Mouse (Mus musculus): ENCODE data around the gene Slc35f1. TPM values are rescaled to one million over a fixed set of nuclear protein-coding genes. Genes with fewer than 3 reads are reported as not detected.

The Slc35f1 gene
- polyA plus RNA-seq, 1 experiment, result 0.50 TPM

DNA sequence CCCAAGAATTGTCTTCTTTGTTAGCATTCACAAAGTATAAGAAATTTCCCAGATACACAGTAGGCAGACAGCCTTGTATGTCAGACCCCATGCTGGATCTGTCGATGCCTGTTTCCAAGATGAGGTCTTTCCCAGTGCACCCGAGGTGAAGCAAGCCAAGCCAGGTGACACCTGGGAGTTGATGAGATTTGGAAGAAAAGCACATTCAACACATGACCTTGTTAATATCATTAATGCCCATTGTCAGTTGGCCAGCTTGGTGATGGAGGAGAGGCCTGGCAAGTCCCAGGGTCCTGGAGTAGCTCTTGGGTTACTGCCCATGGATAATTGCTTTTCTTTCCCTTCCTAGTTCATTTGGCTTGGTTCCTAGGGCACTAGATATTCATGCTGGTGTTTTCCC is 214.6 kb downstream of the Slc35f1 start:
- 77% methylated on average over 2 of the region's 2 CpGs for whole genome bisulfite sequencing
- DNase-seq (ENCODE audit: low read depth, low spot score), result no peak

DNA sequence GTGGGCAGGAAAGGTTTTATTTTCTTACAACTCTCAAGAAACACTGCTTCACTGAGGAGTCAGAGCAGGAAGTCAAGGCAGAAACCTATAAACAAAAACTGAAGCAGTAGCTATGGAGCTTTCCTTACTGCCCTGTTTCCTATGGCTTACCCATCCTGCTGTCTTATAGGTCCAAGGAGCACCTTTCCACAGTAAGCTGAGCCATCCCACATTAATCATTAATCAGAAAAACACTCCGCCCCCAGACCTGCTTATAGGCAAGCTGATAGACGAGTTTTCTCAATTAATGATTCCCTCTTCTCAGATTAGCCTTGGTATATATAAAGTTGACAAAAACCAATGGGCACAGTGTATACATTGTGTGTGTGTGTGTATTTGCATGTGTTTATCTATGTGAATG is 221.4 kb downstream of the Slc35f1 start:
- 41% methylated on average over 2 of the region's 2 CpGs for WGBS
- no peak for DNase-seq (ENCODE audit: low read depth, low spot score)

DNA sequence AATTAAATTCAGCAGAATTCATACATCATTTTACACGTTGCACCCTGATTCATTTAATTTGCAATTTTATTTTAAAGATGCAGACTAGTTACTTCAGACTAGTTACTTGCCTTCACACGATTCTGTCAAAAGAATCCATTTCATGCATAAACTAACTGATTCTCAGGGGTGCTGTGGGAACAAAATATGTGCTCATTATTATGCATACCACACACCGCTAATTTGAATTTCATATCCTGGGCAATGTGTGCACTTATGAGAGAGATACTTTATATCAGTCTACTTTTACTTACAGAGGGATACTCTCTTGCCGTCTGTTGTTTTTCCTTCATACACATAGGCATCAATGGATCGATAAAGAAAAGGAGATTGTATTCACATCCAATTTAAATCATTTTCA is 228.4 kb downstream of the Slc35f1 start:
- DNase-seq (ENCODE audit: low read depth, low spot score), result no peak
- 83% methylated on average over 5 of the region's 5 CpGs for WGBS

DNA sequence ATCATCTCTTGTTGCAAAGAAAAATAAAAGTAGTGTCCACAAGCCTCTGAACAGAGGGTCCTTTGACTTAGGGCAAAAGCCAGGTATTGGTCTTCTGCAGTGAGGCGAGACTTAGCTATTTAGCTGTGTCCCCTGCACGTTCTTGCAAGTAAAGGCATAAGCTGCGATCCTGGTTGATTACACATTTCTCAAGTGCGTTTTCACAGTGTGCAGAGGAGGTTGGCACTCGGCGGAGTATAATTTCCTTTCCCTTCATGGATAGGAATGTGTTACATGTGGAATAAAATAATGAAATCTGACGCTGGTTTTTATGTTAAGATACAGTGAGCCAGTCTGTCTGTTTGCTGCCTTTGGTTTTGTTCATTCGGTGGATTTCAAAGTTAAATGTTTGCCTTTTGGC is 232.8 kb downstream of the Slc35f1 start:
- DNase-seq (ENCODE audit: low read depth, low spot score), result no peak
- WGBS, result 66% methylated on average over 8 of the region's 8 CpGs

DNA sequence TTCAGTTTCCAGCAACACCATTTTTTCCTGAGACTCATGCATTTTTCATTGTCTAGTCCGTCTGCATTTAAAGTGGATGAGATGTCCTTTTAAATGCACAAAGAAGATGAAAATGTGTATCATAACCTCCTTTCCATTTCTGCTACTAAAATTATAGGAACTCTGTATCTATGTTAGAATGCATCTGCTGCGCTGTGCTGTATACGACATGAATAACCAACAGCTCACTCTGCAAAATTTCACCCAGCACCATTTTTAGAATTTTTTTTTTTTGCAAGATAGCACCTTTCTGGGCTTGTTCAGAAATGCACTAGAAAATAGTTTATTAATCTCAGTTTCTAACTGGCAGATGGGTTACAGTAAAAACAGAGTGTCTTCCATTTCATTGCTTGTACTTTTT is 236.0 kb downstream of the Slc35f1 start:
- no peak for DNase-seq (ENCODE audit: low read depth, low spot score)
- WGBS, result 84% methylated on average over 3 of the region's 3 CpGs

DNA sequence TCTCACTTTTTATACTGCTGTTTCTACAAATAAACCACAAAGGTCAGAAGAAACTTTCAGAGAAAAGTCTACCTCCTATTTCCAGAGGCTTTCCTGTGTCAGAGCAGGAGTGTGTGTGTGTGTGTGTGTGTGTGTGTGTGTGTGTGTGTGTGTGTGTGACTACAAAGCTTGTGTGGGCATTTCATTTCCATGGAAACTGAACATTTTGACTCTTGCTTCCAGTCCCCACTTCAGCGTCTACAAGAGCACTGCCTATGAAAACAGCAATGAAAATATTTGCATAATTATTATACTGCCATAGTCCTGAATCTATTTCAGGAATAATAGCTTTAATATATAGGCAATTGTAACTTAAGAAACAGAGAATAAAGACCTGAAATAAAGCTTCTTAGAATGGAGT is 241.8 kb downstream of the Slc35f1 start:
- WGBS, result 52% methylated on average over 1 of the region's 1 CpGs
- no peak for DNase-seq (ENCODE audit: low read depth, low spot score)

DNA sequence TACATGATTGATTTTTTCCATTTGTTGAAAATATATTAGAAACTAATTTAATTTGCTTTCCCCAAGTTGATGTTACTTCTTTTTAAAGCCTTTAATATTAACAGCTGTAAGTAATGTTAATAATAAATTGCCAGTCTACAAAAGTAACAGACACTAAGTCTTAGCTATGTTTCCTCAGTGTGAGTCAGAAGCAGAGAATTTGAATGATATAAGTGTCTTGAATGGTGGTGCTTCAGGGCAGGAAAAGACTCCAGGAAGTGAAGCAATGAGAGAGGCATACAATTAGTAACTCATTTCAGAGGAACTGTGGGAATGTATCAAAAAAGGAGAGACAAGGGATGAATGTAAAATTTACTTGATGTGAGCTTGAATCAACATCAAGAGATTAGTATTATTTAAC is 244.3 kb downstream of the Slc35f1 start:
- DNase-seq (ENCODE audit: low read depth, low spot score), result no peak

DNA sequence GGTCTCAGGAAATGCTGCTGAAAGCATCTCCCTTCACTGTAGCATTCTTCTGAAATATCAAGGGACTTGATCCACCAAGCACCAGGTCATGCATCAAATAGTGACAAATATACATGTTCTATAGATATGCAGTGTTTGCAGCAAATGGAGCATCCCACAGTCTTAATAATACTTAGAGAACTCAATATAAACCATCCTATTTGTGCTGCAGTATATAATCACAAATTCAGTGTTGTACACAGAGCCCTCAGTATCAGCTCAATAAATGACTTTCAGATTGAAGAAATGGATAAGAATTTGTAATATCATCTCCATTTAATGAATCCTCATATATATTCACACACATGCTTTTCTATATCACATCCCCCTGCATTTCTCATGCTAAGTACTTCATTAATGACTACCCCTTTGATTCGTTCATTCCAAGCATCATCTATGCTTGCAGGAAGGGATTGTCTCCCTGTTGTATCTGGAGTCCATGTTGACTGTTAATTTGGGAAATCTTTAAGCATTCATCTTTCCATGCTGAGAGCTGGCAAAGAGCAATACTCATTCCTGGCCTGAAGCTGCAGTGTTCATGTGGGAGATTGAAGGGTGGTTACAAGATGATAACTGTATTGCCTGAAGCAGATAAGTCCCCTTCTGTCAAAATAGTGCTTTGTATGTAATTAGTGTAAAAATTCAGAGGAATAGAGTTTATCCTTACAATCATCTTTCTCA is 249.9 kb downstream of the Slc35f1 start:
- DNase-seq (ENCODE audit: low read depth, low spot score), result no peak
- WGBS, result 79% methylated on average over 1 of the region's 1 CpGs

DNA sequence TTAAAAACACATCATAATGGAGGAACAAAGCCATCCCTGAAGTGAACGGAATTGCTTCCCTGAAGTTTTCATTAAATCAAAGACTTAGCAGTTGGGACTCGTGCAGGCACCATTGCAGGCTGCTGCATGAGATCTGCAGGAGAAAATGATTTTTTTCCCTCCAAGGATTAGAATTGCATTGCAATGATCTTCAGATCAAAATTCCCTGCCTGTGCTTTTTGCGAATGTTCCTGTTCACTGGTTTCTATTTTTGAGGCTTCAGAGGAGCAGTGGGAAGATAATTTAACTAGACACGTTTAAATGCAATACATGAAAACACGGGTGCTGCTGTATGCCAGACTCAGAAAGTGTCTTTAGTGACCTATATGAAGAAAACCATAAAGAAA is 250.5 kb downstream of the Slc35f1 start:
- no peak for DNase-seq (ENCODE audit: low read depth, low spot score)
- 78% methylated on average over 5 of the region's 5 CpGs for WGBS

DNA sequence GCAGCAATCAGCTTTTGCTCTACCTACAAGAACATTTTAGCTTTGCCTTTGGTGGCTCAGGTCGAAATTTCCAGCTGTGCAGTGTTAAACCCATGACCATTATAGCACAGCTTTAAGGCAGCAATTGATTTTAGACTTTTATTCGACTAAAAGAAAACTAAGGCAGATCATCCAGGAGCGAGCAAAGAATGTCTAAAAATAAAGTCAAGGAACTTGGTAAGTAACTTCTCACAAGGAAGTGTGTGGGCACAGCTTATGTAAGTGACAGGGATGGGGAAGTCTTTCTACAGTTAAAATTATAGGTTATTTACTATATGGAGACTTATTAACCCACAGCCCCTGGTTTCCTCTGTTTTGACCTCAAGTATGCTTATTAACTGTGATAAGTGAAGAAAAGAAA is 262.2 kb downstream of the Slc35f1 start:
- 59% methylated on average over 3 of the region's 3 CpGs for WGBS

DNA sequence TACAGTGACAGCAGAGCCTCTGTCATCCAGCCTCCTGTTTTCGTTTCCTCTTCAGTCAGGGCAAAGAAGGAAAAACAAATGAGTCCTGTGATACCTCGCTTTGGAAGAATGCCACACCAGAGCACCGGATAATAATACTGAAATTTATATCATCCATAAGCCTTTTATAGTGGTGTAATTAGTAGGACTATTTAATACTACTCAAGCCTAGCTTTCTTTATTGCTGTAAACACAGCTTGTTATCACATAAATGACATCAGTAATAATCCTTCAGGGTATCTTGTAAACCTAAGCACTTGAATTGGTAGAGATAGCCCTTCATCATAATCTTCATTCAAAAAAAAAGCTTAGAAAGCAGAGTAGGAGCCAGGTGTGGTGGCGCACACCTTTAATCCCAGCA is 266.4 kb downstream of the Slc35f1 start:
- no peak for DNase-seq (ENCODE audit: low read depth, low spot score)
- 56% methylated on average over 4 of the region's 4 CpGs for WGBS

More for the DNA sequence above, 262.2 kb downstream of the Slc35f1 start:
- no peak for DNase-seq (ENCODE audit: low read depth, low spot score)

DNA sequence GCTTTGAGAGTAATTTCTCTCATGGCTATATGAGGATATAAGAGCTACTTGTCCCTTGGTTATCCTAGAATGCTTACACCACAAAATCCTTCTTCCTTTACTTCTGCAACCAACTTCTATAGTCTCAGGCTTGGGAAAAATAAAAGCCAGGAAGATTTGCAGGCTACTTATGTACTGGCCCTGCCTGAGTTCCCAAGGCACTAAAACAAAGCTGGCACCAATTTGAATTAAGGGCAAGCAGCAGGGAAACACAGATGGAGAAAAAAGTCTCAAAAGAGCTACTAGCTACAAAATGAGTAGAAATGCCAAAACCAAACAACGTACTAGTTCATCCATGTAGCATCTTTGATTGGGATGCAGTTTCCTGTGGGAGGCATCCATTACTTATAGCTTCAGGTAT is 288.9 kb downstream of the Slc35f1 start:
- DNase-seq (ENCODE audit: low read depth, low spot score), result no peak
- 89% methylated on average over 1 of the region's 1 CpGs for WGBS

DNA sequence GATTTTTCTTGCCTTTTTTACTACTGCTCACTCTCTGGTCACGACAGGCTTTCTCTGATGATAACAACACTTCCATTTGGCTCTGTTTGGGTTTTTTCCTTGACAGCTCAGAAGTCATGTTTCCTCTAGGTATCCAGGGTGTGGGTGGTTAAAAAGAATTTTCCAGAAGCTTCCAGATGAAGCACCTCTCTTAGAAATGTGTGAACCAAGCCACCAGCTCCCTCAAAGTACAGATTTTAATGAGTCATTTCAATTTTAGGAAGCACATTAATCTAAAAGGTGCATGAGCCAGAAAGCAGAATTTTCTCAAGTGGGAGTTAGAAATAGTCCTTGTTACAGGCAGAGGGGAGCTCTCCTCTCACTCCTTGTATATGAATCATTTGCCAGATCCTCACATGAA is 292.5 kb downstream of the Slc35f1 start:
- WGBS, result 51% methylated on average over 1 of the region's 1 CpGs
- no peak for DNase-seq (ENCODE audit: low read depth, low spot score)

DNA sequence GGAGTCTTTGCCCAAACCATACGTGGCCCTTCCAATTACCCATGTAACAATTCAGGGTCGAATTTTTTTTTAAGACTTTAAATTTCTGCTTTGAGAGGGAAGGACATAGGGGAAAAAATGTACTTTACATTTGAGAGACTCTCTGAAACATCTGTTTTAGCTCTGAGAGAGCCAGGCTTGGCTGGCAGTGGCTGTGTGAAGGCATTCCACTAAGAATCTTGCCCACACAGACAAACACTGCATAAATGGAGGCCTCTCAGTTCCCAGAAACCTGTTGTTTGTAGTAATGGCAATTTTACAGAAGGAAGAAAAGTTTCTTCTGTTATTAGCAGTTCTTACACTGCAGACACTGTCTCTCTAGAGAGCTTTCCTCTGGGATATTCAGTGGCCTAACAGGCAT is 301.9 kb downstream of the Slc35f1 start:
- no peak for DNase-seq (ENCODE audit: low read depth, low spot score)
- WGBS, result 44% methylated on average over 2 of the region's 2 CpGs

DNA sequence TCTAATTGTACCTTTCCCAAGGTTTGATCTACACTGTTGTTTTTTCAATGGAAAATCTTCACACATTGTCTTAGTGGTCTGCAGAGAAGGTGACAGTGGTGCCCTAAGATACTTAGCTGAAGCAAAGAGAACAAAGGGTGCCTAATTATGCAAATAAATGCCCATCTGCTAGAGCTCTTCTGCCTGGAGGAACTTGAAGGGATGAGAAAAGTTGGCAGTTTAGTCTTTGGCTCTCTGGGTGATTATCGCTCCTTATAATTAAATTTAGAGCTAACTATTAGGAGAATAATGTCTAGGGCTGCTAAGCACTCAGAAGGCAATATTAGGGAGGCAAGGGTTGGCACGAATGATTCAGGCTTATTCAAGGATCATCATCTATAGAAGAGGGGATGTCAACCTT is 306.6 kb downstream of the Slc35f1 start:
- no peak for DNase-seq (ENCODE audit: low read depth, low spot score)
- 72% methylated on average over 2 of the region's 2 CpGs for WGBS

DNA sequence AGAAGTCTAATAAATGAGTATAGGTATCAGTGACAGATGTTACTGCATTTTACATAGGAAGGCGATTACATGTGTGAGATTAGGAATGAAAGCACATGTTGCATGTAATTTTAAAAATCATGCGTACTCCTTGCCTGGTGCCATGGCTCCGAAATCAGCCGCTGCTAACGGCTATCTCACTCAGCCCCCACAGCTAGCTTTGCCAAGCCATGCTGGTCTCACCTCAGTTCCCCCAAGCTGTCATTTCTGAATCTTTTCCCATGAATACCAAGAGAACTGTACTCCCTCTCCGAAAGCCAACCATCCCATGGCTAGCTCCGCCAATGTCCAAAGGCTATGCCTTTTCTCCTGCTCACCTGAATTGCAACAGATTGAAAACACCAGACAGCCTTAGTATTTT is 310.8 kb downstream of the Slc35f1 start:
- no peak for DNase-seq (ENCODE audit: low read depth, low spot score)
- 95% methylated on average over 7 of the region's 7 CpGs for WGBS

DNA sequence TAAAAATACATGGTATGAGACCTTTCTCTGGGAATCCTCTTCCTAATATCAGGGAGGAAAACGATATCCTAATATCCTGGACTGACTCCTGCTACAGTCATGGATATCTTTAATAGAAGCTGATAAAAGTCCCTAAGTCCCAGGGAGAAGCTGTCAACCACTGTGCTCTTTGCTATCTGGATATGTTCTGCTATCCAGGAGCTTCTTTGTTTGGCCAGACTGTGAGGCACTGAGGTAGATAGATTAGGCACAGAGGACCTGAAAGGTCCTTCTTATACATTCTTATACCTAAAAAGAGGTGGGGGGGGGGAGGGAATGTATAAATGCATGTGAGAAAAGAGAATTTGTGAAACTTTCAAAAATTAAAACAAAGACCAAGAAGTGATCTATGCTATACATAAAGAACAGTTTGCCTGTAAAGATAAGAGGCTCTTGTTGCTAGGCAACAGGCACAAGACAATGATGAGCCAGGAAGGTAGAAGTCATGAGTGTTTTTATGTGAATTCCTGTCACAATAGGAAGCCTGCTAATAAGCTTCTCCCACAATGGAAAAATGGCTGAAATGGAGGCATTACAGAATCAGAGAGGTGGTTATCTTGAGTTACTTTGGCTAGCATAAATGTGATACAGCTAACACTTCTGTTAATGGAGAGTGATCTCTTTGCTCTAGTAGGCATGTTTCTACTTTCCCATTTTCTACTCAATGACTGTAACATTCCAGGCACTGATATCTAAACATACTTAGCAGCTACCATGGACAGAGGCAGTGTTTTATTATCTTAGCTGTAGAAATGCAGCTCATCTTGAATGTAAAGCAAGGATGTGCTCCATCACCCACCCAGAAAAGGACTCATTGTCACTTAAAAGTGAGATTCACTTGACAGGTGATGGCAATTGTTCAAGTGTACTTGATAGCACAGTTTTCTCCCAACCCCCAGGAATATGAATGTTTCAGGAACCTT is 316.2 kb downstream of the Slc35f1 start:
- WGBS, result 81% methylated on average over 1 of the region's 1 CpGs
- DNase-seq (ENCODE audit: low read depth, low spot score), result no peak

DNA sequence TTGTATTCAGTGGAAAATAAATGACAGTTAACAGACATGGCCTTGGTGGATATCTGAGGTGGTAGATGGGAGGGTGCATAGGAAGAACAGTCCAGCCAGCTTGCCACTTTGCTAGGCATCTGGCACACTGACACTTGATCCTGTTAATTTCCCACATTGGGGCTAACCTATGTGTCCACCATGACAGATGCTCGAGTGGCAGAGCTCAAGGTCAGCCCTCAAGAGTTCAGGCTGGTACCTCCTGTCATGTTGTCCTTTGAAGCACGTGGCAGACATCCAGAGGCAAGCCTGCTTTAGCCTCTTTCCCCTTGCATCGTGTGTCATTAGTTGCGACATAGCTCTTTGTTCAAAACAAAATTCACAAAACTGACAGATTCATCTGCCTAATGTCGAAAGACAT is 323.5 kb downstream of the Slc35f1 start:
- DNase-seq (ENCODE audit: low read depth, low spot score), result no peak

DNA sequence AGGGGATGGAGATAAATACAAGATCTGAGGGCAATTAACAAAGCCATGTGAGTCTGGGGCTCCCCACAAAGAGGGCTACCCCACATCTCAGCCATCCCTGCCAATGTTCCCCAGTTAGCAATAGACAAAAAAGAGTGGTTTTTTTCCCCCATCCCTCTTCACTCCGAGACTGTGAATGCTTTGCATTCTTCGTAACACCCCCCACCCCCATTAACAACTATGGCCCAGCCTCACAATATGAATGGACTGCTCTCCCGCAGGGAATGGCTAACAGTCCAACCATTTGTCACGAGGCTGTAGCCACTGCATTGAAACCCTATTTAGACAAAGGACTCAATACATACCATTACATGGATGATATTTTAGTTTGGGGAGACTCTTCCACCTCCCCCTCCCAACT is 338.1 kb downstream of the Slc35f1 start:
- WGBS, result 55% methylated on average over 4 of the region's 4 CpGs
- DNase-seq (ENCODE audit: low read depth, low spot score), result no peak

More for the DNA sequence above, 323.5 kb downstream of the Slc35f1 start:
- WGBS, result 53% methylated on average over 5 of the region's 5 CpGs

DNA sequence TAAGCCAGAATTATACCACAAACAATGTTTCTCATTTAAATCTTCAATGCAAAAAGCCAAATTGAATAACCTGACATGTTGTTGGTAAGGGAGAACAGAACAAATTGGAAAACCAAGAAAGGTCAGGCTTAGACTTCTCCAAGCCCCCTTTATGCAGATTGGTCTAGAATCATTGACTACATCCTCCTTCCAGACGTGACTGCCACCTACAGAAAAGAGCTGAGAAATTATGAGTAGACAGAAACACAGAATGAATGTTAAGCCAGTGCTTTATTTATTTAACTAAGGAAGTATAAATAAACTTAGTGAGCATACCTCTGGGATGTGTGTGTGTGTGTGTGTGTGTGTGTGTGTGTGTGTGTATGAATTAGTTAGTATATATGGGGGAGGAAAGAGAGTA is 344.9 kb downstream of the Slc35f1 start:
- WGBS, result 34% methylated on average over 1 of the region's 1 CpGs
- no peak for DNase-seq (ENCODE audit: low read depth, low spot score)

DNA sequence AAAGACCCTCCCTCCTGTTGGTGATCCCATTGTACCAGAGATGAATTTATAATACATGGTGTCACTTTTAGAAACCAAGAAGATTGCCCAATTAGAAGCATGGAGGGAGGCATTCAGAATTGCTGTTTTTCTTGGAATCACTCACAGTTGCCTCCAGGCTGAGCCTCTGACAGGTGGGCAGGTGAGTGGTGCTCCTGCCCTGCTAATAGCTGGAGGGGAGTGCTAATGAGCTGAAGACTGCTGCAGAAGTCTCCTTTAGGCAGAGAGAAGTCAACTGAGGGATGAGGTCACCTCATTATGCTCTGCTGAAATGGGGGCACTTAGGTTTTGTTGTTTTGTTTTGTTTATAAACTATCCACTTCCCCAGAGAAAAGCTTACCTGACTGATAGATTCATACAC is 355.6 kb downstream of the Slc35f1 start:
- no peak for DNase-seq (ENCODE audit: low read depth, low spot score)
